Mouse (Mus musculus): ENCODE data around the gene Myh11. TPM values are rescaled to one million over a fixed set of nuclear protein-coding genes. Genes with fewer than 3 reads are reported as not detected.

The Myh11 gene
- not detected in 2 replicates for polyA plus RNA-seq (2012)

GRCm38 (mm10) chr16:14291223-14291622 lies at the start of gene Myh11:
Gene Myh11 (minus strand): TSS chr16:14291372.

GRCm38 (mm10) chr16:14316884-14317876 lies 26.0 kb upstream of the Myh11 start, which contains the start of gene Fopnl:
Gene Fopnl (minus strand): TSS chr16:14317405.

GRCm38 (mm10) chr16:14162988-14163416 lies 128.2 kb downstream of the Myh11 start, which contains the start of the genes Nde1 and Marf1:
Gene Nde1 (plus strand): TSS chr16:14163275.
Gene Marf1 (minus strand): TSS chr16:14163351.

Other genes starting within 250 kb of the Myh11 start
- 49.1 and 49.9 TPM in 2 replicates for gene Nde1, start 128.1 kb downstream of the Myh11 start, polyA plus RNA-seq (2012)
- gene Marf1, start 128.0 kb downstream of the Myh11 start, polyA plus RNA-seq (2012) = 1.8 and 2.0 TPM in 2 replicates
- 3.6 and 5.4 TPM in 2 replicates for gene Fopnl, start 26.0 kb upstream of the Myh11 start, polyA plus RNA-seq (2012)
- gene Abcc1, start 70.2 kb upstream of the Myh11 start, polyA plus RNA-seq (2012) = 5.0 and 6.0 TPM in 2 replicates

All from megakaryocyte-erythroid progenitor cell, adult 5 weeks (primary cell).